Mouse (Mus musculus): Measurements from ENCODE around the gene Cars2.
"Not testable (repeated sequence)": the region's sequence is repeated elsewhere in the genome, so short reads cannot be mapped to it uniquely, and the experiment has no call there.

Cars2 gene

DNA sequence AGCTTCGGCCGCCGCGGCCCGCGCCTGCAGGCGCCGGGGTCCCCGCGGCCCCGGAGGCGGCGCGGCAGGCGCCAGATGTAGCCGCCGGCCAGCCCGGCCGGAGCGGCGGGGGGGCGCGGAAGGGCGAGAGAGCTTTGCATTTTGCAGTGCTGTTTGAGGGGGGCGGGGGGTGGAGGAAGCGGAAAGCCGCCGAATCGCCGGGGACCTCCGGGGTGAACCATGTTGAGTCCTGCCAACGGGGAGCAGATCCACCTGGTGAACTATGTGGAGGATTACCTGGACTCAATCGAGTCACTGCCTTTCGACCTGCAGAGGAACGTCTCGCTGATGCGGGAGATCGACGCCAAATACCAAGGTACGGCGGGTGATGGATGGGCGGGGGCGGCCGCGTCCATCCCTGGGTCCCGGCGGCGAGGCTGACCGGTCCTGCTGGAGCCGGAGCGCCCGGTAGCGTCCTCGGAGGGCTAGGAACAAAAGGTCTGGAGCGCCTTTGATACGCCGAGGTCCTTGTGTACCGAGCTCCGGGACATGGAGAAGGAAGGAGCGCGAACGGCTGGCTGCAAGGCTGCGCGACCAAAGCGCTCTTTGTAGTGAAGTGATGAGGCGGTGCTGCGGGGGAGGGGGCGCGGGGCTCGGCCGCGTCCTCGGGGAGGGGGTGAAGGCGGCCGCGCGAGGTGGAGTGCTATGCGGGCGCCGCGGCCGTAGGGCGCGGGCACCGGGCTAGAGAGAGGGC, 6.3 kb upstream of the Cars2 start:
- DNase-seq (ENCODE audit: low spot score): no peak

DNA sequence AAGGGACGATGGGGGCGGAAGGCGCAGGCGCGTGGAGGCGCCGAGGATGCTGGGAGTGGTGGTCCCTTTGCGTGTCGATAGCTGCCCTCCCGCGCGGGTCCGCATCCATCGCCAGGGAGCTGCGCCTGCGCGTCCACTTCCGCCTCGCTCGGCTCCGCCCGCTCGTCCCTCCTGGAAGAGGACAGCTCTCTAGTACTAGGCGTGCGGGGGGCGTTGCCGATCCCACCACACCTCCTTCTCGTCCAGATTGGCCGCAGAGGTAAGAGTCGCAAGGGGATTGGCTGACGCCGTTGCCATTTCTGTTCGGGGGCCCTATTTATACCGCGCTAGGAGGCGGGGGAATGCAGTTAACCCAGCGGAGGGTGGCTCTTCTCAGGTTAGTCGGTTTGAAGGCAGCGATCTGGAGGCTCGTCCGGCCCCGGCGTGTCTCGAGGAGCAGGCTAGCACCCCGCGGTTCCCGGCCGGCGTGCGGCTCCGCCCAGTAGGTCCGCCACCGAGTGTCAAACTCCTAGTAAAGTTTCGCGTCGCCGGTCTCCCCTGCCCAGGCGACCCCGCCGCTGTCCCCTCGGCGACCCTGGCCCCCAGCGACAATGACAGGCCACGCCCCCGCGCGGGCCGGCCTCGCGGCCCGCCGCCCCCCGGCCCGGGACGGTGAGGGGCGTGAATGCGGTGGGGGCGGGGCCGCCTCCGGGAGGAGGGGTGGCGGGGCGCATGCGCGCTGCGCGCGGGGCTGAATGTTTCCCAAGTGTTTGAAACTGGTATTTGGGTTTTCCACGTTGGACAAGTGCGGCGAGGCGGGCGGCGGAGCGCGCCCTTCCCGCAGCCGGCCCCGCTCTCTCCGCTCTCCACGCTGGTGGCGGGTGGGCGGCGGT, 5.4 kb upstream of the Cars2 start:
- DNase-seq (ENCODE audit: low spot score): peak; percentile 96

DNA sequence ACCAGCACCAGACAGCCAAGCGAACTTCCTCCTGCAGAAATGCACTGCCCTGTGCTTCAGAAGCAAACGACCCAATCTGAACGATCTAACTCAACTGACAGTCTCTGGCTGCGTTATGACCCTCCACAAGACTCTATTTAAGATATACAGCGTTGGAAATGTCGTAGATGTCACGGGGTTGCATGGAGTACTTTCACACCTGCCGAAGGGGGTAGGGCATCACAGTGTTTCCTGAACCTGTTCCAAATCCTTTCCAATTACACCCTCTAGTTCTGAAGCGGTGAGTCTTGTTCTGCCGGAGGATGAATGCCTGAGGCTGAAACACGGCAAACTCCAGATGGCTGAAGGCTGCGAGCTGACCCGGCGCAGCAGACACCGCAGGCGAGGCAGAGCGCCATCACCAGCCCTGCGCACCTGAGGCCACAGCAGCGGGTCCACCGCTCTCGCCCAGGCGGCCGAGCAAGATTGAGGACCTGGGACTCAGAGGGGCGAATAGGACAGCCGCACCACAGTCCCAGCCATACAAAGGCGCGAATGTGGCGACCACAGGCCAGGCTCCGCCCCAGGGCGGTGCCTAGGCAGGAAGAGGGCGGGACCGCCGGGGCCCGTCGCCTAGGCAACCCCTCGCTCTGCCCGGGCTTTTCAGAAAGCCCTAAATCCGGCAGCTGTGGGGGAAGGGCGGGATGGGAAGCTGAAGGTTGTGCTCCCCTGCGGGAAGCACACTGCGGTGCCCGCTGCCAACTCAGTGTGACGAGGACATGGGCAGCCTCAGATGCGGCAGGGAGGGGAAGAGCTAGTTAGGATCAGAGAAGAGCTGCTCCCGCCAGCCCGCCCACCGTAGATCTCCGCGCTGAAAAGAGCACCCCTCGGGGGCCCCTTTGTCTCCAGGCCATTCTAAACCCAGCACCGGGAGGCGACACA, 4.5 kb upstream of the Cars2 start, which contains the start of gene Ing1:
Gene Ing1 (plus strand): TSS at position 773 of the 921 bp plus-strand sequence.
- peak; percentile 67 for DNase-seq (ENCODE audit: low spot score)

DNA sequence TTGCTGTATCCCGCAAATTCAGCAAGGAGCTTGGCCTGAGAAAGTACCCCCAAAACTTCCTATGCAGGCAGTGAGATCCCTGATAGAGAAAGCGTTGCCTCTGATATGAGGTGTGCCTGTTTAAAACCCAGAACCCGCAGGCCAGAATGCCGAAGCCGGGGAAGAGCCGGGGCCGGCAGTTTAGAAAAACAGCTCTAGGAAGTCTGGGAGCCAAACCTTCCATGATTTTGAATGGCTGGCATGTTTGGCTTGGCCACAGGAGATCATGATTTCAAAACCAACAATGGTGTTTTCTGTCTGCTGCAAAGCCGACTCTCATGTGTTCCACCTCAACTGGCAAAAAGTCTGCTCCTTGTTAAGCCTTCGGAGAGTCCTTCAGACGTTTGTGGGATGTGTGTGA, 1.8 kb upstream of the Cars2 start:
- DNase-seq (ENCODE audit: low spot score): no peak

DNA sequence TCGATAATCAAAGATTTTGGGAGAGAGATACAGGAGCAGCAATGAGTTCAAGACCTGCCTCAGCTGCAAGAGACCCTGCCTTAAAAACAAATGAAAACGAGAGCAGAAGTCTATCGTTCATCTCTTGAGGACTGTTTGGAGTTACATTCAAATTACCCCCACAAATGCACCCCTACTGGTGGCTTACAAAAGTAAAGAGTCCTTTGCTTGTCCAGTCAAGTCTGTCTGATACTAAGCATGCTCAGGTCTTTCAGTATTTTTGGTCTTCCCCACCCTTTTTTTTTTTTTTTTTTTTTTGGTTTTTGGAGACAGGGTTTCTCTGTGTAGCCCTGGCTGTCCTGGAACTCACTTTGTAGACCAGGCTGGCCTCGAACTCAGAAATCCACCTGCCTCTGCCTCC, 914 bp upstream of the Cars2 start:
- not testable (repeated sequence) for DNase-seq (ENCODE audit: low spot score)

DNA sequence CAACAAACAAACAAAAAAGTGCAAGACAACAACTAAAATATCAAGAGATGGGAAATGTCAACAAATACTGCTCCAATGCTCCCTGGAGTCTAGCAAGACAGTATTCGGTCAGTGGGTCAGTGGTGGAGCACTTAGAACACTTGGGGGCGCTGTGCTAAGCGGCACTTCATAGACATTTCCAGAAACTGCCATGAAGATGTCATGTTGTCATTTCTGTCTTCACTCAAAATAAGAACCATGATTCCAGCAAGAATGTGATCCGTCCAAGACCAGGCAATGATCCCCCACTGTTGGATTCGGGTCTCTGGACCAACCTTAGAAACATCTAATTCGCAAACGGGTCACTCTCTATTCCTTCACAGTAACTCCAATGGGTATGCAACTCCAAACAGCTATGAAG, 877 bp downstream of the Cars2 start:
- DNase-seq (ENCODE audit: low spot score): no peak

DNA sequence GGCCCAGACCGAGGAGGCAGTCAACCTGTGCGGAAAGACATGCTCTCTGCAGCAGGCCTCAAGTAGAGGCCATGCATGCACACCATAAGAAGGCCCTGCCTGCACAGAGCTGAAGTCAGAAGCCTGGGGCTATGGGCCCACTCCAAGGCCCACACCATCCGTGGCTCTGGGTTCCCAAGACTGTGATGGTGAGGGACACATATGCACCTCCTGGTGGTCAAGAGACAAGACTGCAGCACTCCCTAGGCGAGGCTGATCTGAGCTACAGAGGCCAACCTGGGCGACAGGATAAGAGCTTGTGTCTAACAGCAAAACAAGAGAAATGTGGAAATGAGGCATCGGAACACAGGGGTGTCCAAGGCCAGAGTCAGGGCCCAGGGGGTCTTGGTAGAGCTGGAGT, 3.5 kb downstream of the Cars2 start:
- DNase-seq (ENCODE audit: low spot score): no peak

DNA sequence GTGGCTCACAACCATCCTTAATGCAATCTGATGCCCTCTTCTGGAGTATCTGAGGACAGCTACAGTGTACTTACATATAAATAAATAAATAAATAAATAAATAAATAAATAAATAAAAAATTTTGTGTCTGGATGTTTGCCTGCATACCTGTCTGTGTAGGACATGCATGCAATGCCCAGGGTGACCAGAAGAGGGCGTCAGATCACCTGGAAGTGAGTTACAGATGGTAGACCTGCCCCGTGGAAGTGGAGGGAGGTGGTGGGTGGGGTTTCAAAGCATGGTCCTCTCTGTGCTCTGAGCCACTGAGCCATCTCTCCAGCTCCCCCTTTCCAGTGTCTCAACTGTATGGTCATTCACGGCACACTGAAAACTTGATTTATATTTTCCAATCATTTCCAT, 6.2 kb downstream of the Cars2 start:
- DNase-seq (ENCODE audit: low spot score): no peak

DNA sequence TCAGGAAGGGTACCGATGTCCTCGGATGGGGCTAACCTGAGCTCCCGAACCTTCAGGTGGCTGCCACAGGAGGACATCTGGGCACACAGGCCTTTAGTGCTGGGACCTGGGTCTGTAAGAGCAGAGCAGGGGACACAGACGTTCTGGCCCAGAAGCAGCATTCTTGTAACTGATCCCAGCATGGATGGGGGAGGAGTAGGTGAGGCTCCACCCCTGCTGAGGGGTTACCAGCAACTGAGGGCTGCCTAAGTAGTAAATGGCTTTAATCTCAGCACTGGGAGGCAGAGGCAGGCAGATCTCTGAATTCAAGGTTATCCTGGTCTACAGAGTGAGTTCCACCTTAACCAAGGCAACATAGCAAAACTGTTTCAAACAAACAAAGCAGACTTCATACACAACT, 7.7 kb downstream of the Cars2 start:
- no peak for DNase-seq (ENCODE audit: low spot score)

DNA sequence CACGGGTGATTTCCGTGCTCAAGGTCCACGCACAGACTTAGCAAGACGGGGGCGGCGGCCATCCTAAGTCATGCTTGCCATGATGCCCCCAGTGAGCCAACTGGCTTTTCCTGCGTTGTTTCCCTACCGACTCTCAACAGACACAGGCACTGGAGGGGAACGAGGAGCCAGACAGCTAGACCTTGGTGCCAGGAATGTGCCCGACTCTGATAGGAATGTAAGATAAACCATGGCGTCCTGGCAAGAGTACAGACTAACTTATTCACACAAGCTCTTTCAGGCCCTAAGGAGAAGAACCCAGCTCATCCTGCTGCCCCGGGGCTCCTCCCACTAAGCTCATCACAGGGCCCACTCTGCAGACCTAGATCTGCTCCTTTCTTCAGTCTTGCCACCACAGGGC, 8.6 kb downstream of the Cars2 start:
- DNase-seq (ENCODE audit: low spot score): no peak

DNA sequence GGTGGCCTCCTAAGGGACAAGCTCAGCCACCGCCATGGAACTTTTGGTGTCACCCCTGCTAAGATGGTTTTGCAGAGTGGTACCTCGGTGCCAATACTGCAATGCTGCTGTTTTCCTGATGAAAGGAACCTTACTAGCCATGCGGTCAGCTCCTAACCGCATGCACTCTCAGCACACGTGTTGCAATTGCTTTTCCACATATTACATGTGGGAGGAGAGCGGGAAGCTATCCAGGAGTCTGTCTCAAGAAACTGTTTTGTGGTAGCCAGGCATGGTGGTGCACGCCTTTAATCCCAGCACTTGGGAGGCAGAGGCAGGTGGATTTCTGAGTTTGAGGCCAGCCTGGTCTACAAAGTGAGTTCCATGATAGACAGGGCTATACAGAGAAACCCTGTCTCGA, 10.4 kb downstream of the Cars2 start:
- no peak for DNase-seq (ENCODE audit: low spot score)

DNA sequence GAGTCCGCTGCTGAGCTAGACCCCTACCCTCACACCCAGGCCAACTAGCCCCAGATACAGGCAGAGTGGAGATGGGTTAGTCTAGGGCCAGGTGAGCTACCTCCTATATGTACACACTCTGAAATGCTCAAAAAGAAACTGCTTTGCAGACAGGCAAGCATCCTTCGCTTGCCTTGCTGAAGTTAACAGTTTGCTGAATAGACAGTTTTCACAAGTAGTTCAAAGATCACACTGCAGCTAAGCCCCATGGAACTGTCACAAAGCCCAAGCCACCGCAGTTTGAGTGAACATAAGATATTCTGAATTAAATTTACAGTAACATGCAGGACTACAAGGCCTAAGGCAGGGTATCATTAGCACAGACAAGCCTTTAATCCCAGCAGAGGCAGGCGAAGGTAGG, 11.5 kb downstream of the Cars2 start:
- no peak for DNase-seq (ENCODE audit: low spot score)

DNA sequence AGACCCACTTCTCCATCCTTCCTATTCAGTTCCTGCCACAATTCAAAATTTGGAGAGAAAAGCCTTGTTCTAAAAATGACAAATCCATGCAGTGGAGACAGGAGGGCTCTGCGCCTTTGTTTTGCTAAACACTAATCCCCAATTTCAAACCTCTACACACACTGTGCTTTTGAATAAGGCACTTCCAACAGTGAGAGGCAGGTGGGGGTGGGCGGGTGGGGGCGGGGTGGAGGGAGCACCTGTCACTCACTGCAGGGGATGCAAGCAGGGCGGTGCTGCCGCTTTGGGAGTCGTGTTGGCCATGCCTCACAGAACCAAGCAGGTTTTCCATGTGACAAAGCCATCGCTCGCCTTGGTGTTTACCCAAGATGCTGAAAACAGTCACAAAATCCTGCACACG, 16.1 kb downstream of the Cars2 start:
- DNase-seq (ENCODE audit: low spot score): no peak

DNA sequence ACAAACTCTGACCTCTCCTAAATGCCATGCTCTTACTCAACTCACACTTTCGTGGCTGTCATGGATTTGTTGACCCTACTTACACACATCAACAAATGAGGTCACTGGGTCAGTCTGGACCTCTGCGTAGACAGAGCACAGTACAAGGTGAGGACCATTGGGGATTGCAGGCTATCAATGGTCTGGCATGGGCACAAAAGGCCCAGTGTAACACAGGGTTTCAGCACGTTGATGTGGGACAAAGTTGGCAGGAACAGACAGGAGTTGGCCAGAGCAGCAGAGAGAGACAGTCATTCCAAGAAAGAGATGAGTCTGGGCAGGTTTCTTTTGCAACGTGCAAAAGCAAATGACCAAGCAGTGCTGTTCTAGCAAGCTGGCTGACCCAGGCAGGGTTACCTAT, 19.7 kb downstream of the Cars2 start:
- DNase-seq (ENCODE audit: low spot score): no peak

DNA sequence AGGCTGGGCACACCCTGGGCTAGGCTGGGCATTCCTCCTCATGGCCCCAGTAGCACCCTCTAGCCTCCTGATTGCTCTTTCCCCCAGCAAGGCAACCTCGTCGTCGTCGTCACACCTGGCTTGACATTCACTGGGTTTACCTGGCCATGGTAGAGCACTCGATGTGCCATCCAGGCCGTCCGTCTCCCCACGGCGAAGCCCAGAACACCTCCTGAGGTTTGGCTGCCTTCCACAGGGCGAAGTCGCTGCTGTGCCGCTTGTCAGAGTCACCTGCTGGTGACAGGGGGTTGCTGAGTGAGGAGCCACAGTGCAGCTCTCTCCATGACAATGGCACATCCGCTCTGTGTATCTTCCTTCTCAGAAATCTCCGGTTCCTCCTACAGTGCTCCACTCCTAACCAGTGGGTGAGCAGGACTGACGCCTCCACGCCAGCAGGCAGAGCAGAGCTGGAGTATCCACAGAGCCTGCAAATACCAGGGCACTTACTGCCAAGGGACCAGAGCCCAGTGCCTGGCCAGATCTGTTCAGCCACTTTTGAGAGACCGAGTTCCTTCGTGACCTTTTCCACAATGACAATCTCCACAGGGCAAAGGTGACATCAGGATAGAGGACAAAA, 20.3 kb downstream of the Cars2 start:
- DNase-seq (ENCODE audit: low spot score): no peak

DNA sequence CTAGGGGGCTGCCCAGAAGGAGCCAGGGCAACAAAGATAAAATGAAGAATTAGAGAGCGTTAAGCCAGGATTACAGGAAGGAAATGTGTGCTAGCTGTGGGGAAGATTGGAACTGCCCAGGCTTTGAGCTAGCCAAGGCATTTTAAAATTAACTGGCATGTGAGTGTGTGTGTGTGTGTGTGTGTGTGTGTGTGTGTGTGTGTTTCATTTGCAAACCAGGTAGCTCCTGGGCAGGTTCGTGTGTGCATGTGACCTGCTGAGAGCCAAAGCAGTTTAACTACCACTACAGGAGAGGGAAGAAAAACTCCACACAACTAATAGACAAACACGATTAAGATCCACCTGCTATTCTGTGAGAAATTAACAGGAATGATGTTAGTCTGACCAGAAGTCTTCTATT, 27.3 kb downstream of the Cars2 start:
- no peak for DNase-seq (ENCODE audit: low spot score)

DNA sequence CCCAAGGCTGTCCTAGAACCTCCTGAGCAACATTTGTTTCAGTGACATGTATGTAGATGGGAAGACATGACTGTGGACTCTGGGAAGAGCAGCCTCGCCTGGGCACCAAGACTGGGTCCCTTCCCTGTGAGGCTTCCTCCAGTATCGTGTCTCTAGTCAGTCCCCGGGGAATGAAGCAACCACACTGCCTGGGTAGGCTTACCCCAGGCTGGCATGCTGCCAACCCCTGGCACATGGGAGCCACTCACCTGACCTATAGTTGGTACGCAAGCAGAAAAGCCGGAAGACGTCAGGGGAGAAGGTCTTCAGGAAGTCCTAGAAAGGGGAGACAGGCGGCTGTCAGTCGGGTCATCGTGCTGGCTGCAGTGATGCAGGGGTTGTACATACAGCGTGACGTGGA, 31.9 kb downstream of the Cars2 start:
- DNase-seq (ENCODE audit: low spot score): no peak

DNA sequence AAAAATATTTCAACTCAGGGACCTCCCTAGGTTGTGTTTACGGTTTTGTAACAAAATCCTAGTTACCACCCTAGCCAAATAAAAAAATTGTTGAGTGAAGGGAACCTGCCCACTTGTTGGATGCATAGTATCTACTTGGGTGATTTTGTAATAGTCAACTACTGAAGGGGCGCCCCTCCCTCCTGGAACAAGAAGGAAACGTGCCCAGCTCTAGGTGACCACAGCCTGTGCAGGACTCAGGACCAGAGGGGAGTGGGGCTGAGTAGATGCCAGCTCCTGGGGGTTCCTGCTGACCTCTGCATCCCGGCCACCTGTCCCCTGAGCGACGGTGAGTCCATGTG, 32.6 kb downstream of the Cars2 start:
- no peak for DNase-seq (ENCODE audit: low spot score)

DNA sequence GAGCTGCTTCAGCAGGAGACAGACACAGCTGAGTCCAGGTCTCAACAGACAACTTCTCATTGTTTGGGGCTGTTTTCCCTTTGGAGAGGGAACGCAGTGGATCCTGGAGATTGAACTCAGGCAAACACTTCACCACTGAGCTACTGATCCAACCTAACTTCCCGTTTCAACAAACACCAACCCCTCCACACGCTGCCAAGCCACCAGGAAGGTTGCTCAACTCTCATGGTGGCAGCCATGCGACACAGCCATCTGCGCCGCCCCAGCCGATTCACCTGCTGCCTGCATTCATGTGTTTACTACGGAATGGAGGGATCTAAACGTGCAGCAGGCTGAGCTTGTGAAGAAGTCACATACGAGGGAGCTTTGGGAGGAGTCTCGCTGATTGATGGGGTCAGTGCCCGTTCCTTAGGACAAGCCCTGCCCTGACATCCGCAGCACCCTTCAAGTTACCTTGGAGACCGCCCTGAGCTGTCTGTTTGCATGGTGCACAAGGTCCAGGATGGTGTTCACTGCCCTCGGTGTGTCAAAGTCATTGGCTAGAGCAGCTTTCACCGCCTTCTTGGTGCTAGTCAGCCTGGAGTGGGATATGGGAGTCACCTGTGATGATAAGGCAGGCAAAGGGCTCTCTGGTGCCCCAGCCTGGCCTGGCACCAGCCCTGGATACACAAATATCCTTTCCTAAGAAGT, 33.1 kb downstream of the Cars2 start:
- DNase-seq (ENCODE audit: low spot score): no peak

DNA sequence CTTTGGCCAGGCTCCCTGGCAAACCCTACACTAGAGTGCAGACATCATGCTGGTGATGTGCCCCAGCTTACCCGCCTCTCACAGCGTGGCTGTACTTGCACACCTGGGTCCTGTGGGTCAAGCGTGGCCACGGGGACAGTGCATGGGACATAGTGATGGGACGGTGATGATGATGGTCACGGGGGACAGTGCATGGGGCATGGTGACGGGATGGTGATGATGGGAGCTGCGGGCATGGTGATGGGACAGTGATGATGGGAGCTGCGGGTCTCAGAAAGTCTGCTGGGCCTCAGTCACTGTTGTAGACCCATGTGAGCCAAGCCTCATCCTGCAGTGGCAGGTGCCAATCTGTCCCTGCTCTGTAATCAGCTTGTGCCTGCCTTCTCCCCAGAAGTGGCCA, 34.3 kb downstream of the Cars2 start:
- no peak for DNase-seq (ENCODE audit: low spot score)

DNA sequence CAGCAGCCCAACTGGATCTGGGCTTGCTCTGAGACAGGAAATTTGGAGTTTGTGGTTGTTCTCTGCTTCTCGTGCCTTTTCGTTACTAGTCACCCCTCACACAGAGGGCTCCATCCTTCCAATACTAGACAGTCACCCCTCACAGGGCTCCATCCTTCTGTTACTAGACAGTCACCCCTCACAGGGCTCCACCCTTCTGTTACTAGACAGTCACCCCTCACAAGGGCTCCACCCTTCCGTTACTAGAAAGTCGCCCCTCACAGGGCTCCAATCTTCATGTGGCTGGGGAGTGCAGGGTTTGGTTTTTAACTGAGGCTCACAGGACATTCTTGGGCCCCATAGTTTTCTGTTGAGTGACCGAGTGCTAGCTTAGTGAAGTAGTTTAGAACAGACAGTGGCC, 37.3 kb downstream of the Cars2 start:
- no peak for DNase-seq (ENCODE audit: low spot score)

DNA sequence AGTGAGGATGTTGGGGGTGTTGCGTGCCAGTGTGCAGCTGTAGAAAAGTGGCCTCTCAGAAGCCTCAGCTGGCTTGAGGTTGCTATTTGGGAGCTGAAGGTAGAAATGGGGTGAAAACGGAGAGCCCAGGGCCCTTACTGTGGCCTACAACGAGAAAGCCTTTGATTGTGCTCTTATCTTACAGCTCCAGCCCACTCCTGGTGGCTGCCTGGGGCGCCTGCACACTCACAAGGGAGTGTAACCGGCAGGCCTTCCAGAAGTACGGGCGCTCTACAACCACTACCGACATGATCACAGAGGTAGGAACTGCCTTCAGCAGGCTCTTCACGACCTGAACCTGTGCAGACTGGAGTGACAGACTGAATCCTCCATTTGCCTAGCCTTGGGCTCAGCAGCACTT, 37.9 kb downstream of the Cars2 start:
- DNase-seq (ENCODE audit: low spot score): no peak

All from urinary bladder, postnatal 10 days (tissue).